Mouse (Mus musculus) liver, adult (tissue): Measurements from ENCODE around the gene Anxa9.

ENCODE experiments used
- GATA4 ChIP-seq: IDR thresholded peaks from 2 replicates; pipeline ENCODE4 v1.6.1; 2014; ENCODE audit warnings: mild to moderate bottlenecking, low read length; ENCODE audit not compliant: insufficient replicate concordance

The Anxa9 gene

GRCm38 (mm10) chr3:95315094-95315843 lies 8.3 kb upstream of the Anxa9 start:
- peak; percentile 20; the same call in 1 of the 2 replicates for TF ChIP-seq GATA4

GRCm38 (mm10) chr3:95314486-95315093 lies 7.6 kb upstream of the Anxa9 start, which contains the start of gene Cers2:
Gene Cers2, plus strand, starts transcription at chr3:95314791.
- no peak for TF ChIP-seq GATA4

- TF ChIP-seq GATA4, result no peak
Observed at GRCm38 (mm10) chr3:95314075-95314474, 7.1 kb upstream of the Anxa9 start.

GRCm38 (mm10) chr3:95313476-95313875 lies 6.5 kb upstream of the Anxa9 start:
- TF ChIP-seq GATA4, result no peak

GRCm38 (mm10) chr3:95312623-95313022 lies 5.6 kb upstream of the Anxa9 start:
- no peak for TF ChIP-seq GATA4

- TF ChIP-seq GATA4, result no peak
Observed at GRCm38 (mm10) chr3:95310968-95311882, 4.2 kb upstream of the Anxa9 start.

- no peak for TF ChIP-seq GATA4
Observed at GRCm38 (mm10) chr3:95310496-95310895, 3.5 kb upstream of the Anxa9 start.

GRCm38 (mm10) chr3:95306244-95306643 lies 732 bp downstream of the Anxa9 start:
- peak; percentile 52; the same call in 1 of the 2 replicates for TF ChIP-seq GATA4

- no peak for TF ChIP-seq GATA4
Observed at GRCm38 (mm10) chr3:95301204-95301796, 5.7 kb downstream of the Anxa9 start.

- peak; percentile 100 for TF ChIP-seq GATA4
Observed at GRCm38 (mm10) chr3:95298018-95298417, 9.0 kb downstream of the Anxa9 start.

GRCm38 (mm10) chr3:95296103-95296469 lies 10.9 kb downstream of the Anxa9 start:
- TF ChIP-seq GATA4, result no peak

- no peak for TF ChIP-seq GATA4
Observed at GRCm38 (mm10) chr3:95295321-95296102, 11.5 kb downstream of the Anxa9 start.

- TF ChIP-seq GATA4, result no peak
Observed at GRCm38 (mm10) chr3:95294718-95295117, 12.3 kb downstream of the Anxa9 start.

GRCm38 (mm10) chr3:95294316-95294715 lies 12.7 kb downstream of the Anxa9 start:
- no peak for TF ChIP-seq GATA4
